Mouse (Mus musculus) forebrain, embryonic 10.5 days (tissue): ENCODE results near the gene Tmem86a. TPM values are rescaled to one million over a fixed set of nuclear protein-coding genes. Genes with fewer than 3 reads are reported as not detected.
"Not testable (repeated sequence)": the region's sequence is repeated elsewhere in the genome, so short reads cannot be mapped to it uniquely, and the experiment has no call there.

Experiments
- DNase-seq: peaks from one replicate; pipeline ENCODE4 v3.0.0-alpha.2; 2017; ENCODE audit warnings: low spot score; ENCODE audit errors: extremely low spot score
- H3K27ac ChIP-seq: fragments of 300-500 bp; sonication (generic); 2 replicates; pipeline ENCODE4 v1.5.1; 2016; ENCODE audit warnings: mild to moderate bottlenecking
- H3K27me3 ChIP-seq: fragments of 300-500 bp; sonication (generic); 2 replicates; pipeline ENCODE4 v1.6.1; 2016; ENCODE audit warnings: mild to moderate bottlenecking; ENCODE audit not compliant: poor library complexity, severe bottlenecking
- H3K36me3 ChIP-seq: fragments of 300-500 bp; sonication (generic); replicated peaks from 2 replicates; pipeline ENCODE4 v1.6.1; 2016; ENCODE audit warnings: mild to moderate bottlenecking, moderate library complexity
- H3K4me1 ChIP-seq: fragments of 300-500 bp; sonication (generic); 2 replicates; pipeline ENCODE4 v1.6.1; 2016
- H3K4me3 ChIP-seq: fragments of 300-500 bp; sonication (generic); 2 replicates; pipeline ENCODE4 v1.5.1; 2016; ENCODE audit warnings: mild to moderate bottlenecking, moderate library complexity
- H3K9me3 ChIP-seq: fragments of 300-500 bp; sonication (generic); 2 replicates; pipeline ENCODE4 v1.6.1; 2016; ENCODE audit warnings: mild to moderate bottlenecking, moderate library complexity
- WGBS: fragments of 180-500 bp; shearing (Covaris S2); methylation state at CpG from one replicate; pipeline ENCODE4 v1.1.7; 2016; 5-methylcytosine and 5-hydroxymethylcytosine counted together
- polyA plus RNA-seq: library from polyadenylated mRNA; unstranded; fragments of >200 nt; fragmentation: Nextera tagmentation; extraction: Ambion mirVana; gene quantifications from 2 replicates; pipeline ENCODE4 v1.2.1, GENCODE M21; 2016

Gene Tmem86a
- polyA plus RNA-seq, 1 experiment from 2014 or later = 10.5 TPM

GRCm38 (mm10) chr7:47016602-47017001 lies 33.8 kb upstream of the Tmem86a start:
- no peak overlapping the region for H3K27ac ChIP-seq
- H3K27me3 ChIP-seq = peaks cover 8% of the 10 kb centered on the region
- WGBS = 85% methylated on average over 3 of the region's 3 CpGs
- H3K36me3 ChIP-seq = no peaks in the 10 kb centered on the region
- H3K4me1 ChIP-seq = peaks cover 27% of the 10 kb centered on the region
- H3K9me3 ChIP-seq = no peaks in the 10 kb centered on the region
- no peak for DNase-seq
- H3K4me3 ChIP-seq = no peak overlapping the region

- Histone ChIP-seq H3K4me1 (peaks cover 27% of the 10 kb centered on the region), H3K27ac (no peak overlapping the region)
- WGBS = 86% methylated on average over 7 of the region's 7 CpGs
Observed at GRCm38 (mm10) chr7:47017146-47017545, 33.3 kb upstream of the Tmem86a start.

DNA sequence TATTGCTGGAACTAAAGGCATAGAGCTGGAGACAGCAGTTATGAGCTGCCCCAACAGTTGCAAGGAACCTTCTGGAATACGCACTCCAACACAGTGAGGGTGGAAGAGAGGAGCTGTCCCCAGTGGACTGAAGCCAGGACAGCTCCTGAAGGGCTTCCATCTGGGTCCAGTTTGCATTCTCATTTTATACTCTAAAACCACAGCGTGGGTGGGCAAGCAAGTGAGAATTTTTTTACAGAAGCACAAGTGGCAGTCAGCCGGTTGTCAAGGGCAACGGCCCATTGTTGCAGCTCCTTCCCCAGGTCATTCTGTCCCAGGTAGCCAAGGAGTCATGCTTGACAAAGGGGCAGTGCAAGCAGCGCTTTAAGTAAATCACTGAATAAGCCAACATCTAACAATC lies 30.8 kb upstream of the Tmem86a start:
- H3K9me3 ChIP-seq = no peaks in the 10 kb centered on the region
- no peak for DNase-seq
- WGBS = 67% methylated on average over 5 of the region's 5 CpGs
- H3K4me1 ChIP-seq = peaks cover 22% of the 10 kb centered on the region
- peaks cover 13% of the 10 kb centered on the region for H3K27me3 ChIP-seq
- no peak overlapping the region for H3K27ac ChIP-seq
- H3K4me3 ChIP-seq = no peak overlapping the region
- no peaks in the 10 kb centered on the region for H3K36me3 ChIP-seq

More at GRCm38 (mm10) chr7:47017146-47017545, 33.3 kb upstream of the Tmem86a start:
- no peaks in the 10 kb centered on the region for H3K36me3 ChIP-seq
- no peak overlapping the region for H3K4me3 ChIP-seq
- H3K9me3 ChIP-seq = no peaks in the 10 kb centered on the region
- peaks cover 8% of the 10 kb centered on the region for H3K27me3 ChIP-seq
- DNase-seq = no peak

GRCm38 (mm10) chr7:47020956-47021355 lies 29.4 kb upstream of the Tmem86a start:
- no peak for DNase-seq
- no peak overlapping the region for H3K4me3 ChIP-seq
- H3K27ac ChIP-seq = no peak overlapping the region
- no peaks in the 10 kb centered on the region for H3K36me3 ChIP-seq
- no peaks in the 10 kb centered on the region for H3K9me3 ChIP-seq
- peaks cover 11% of the 10 kb centered on the region for H3K4me1 ChIP-seq
- peaks cover 13% of the 10 kb centered on the region for H3K27me3 ChIP-seq
- 14% methylated on average over 8 of the region's 8 CpGs for WGBS

GRCm38 (mm10) chr7:47022482-47022881 lies 27.9 kb upstream of the Tmem86a start:
- 76% methylated on average over 7 of the region's 8 CpGs for WGBS
- peaks cover 13% of the 10 kb centered on the region for H3K27me3 ChIP-seq
- DNase-seq = no peak
- no peaks in the 10 kb centered on the region for H3K9me3 ChIP-seq
- no peak overlapping the region for H3K4me3 ChIP-seq
- H3K4me1 ChIP-seq = peaks cover 11% of the 10 kb centered on the region
- H3K27ac ChIP-seq = no peak overlapping the region
- H3K36me3 ChIP-seq = no peaks in the 10 kb centered on the region

DNA sequence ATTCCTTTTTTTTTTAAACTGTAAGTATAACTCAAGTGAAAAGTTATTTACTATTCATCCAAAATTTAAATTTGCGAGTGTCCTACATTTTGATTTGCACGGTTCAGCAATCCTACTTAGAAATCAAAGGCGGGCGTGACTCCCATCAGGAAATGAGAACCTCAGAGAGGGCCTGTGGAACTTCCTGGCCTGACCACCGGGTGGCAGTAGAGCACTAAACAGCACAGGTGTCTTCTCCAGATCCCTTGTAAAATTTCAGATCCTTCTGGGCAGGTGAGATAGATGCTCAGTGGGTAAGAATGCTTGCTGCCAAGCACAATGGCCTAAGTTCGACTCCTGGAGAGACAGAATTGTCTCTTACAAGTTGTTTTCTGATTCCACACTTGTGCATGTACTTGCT lies 26.9 kb upstream of the Tmem86a start:
- Histone ChIP-seq H3K36me3 (no peaks in the 10 kb centered on the region), H3K4me3 (no peak overlapping the region), H3K27me3 (peaks cover 13% of the 10 kb centered on the region), H3K4me1 (peaks cover 11% of the 10 kb centered on the region), H3K27ac (no peak overlapping the region), H3K9me3 (no peaks in the 10 kb centered on the region)
- WGBS = 20% methylated on average over 6 of the region's 6 CpGs
- peak; percentile 73 for DNase-seq

DNA sequence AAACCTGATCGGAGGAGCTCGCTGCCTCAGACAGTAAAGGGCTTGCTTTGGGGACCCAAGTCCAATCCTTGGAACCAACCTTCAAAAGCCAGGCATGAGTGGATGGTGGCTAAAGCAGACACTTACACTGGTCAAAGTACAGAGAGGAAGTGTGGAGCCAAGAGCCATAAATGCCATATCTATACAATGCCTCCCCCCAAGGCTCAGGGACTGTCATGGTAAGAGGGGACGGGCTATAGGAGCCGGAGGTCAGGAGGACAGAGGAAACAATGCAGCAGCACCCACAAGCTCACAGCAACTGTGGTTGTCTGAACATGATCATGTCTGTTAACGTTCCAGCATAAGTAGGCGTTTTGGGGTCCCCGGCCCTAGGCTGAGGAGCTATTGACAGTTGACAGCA lies 25.9 kb upstream of the Tmem86a start:
- Histone ChIP-seq H3K36me3 (no peaks in the 10 kb centered on the region), H3K4me3 (no peak overlapping the region), H3K27ac (no peak overlapping the region), H3K27me3 (peaks cover 13% of the 10 kb centered on the region), H3K4me1 (peaks cover 10% of the 10 kb centered on the region), H3K9me3 (no peaks in the 10 kb centered on the region)
- DNase-seq = no peak
- 91% methylated on average over 7 of the region's 7 CpGs for WGBS

DNA sequence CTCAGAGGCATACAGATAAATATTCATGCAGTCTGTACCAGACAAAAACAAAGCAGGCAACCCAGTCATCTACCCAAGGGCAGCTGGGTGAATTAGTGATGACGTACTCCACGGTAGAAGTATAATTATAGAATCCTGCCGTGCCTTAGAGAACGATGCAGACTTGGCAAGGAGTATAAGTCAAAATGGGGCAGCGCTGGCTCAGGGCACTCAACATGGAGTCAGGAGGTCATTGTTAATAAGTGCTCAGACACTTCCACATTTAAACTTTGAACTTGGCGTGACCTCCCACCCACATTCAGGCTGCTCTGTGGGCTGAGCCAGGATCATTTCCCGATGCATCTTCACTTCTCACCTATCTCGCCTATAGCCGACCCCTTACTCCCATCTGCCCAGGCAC lies 25.0 kb upstream of the Tmem86a start:
- DNase-seq = no peak
- H3K27ac ChIP-seq = no peak overlapping the region
- no peak overlapping the region for H3K4me3 ChIP-seq
- peaks cover 12% of the 10 kb centered on the region for H3K27me3 ChIP-seq
- H3K36me3 ChIP-seq = no peaks in the 10 kb centered on the region
- peaks cover 5% of the 10 kb centered on the region; the same call in 1 of the 2 replicates for H3K4me1 ChIP-seq
- WGBS = 88% methylated on average over 9 of the region's 9 CpGs
- H3K9me3 ChIP-seq = no peaks in the 10 kb centered on the region

DNA sequence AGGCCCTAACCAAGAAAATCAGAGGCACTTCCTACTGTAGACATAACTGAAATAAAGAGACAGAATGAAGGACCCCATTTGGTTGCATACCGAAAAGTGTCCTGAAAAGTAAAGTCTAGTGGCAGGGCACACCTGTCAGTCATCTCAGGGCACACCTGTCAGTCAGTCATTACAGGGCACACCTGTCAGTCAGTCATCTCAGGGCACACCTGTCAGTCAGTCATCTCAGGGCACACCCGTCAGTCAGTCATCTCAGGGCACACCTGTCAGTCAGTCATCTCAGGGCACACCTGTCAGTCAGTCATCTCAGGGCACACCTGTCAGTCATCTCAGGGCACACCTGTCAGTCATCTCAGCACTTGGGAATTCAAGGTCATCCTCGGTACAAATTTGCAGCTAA lies 23.5 kb upstream of the Tmem86a start:
- H3K4me3 ChIP-seq, H3K36me3 ChIP-seq, DNase-seq, H3K27ac ChIP-seq, H3K4me1 ChIP-seq, H3K9me3 ChIP-seq, H3K27me3 ChIP-seq: not testable (repeated sequence)
- 85% methylated on average over 3 of the region's 3 CpGs for WGBS

DNA sequence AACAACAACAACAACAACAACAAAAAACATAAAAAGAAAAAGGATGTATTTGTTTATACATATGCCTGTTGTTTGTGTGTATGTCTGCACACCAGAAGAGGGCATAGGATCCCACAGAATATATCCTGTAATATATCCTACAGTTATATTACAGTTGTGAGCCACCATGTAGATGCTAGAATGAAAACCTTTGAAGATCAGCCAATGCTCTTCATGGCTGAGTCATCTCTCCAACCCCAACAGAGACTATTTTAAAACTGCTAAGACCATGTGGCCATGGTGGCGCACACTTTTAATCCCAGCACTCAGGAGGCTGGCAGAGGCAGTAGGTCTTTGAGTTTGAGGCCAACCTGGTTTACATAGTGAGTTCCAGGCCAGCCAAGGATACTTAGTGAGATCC lies 22.9 kb upstream of the Tmem86a start:
- H3K36me3 ChIP-seq = no peaks in the 10 kb centered on the region
- no peak overlapping the region for H3K27ac ChIP-seq
- peaks cover 2% of the 10 kb centered on the region; the same call in 1 of the 2 replicates for H3K27me3 ChIP-seq
- no peaks in the 10 kb centered on the region for H3K4me1 ChIP-seq
- DNase-seq = no peak
- H3K4me3 ChIP-seq = no peak overlapping the region
- 93% methylated on average over 1 of the region's 1 CpGs for WGBS
- no peaks in the 10 kb centered on the region for H3K9me3 ChIP-seq

- WGBS = 92% methylated on average over 9 of the region's 9 CpGs
- H3K36me3 ChIP-seq = no peaks in the 10 kb centered on the region
Observed at GRCm38 (mm10) chr7:47030517-47031193, 19.7 kb upstream of the Tmem86a start.

DNA sequence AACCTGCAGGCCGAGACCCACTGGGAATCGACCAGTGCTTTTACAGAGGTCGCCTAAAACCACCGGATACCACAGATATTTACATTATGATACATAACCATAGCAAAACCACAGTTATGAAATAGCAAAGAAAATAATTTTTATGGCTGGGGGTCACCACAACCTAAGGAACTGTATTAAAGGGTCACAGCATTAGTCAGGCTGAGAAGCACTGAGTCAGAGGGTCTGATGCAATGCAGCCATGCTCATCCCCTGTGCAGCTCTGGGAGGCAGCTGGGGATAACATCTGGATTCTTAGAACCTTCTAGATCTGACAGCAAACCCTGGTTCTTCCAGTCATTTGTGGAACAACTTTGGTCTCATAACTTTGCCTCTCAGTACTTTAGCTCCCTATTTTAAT lies 19.0 kb upstream of the Tmem86a start:
- 87% methylated on average over 4 of the region's 4 CpGs for WGBS
- Histone ChIP-seq H3K36me3 (no peaks in the 10 kb centered on the region), H3K27ac (no peak overlapping the region), H3K9me3 (no peaks in the 10 kb centered on the region), H3K27me3 (no peaks in the 10 kb centered on the region), H3K4me1 (no peaks in the 10 kb centered on the region), H3K4me3 (no peak overlapping the region)
- no peak for DNase-seq

More at GRCm38 (mm10) chr7:47030517-47031193, 19.7 kb upstream of the Tmem86a start:
- Histone ChIP-seq H3K4me3 (no peak overlapping the region), H3K27me3 (no peaks in the 10 kb centered on the region), H3K4me1 (no peaks in the 10 kb centered on the region), H3K9me3 (no peaks in the 10 kb centered on the region), H3K27ac (no peak overlapping the region)
- DNase-seq = no peak

DNA sequence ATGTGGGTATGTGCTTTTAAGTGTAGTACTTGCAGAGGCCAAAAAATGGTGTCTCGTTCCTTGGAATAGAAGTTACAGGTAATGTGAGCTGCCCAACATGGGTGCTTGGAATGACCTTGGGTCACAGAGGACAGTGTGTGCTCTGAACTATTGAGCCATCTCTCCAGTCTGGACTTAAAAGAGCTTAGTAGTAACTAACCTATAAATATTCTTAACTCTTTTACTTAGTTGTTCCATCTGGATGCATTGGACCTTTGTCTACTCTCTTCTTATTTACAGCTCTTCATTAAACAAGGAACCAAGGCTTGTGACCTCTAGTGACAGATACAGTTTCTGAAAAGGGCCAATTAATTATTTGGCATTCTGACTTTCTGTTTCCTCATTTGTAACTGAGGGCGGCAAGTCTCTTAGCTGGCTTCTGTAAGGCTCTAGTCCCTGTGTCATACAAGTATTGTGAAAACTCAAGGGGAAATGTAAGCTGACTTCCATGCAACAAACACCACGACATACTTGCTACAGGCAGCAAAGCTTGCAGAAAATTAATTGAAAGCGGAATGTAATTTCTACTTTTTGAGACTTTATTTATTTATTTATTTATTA lies 15.5 kb upstream of the Tmem86a start:
- WGBS = 90% methylated on average over 4 of the region's 4 CpGs
- no peaks in the 10 kb centered on the region for H3K9me3 ChIP-seq

More for the DNA sequence above, 15.5 kb upstream of the Tmem86a start:
- Histone ChIP-seq H3K4me1 (no peaks in the 10 kb centered on the region), H3K27me3 (no peaks in the 10 kb centered on the region), H3K4me3 (no peak overlapping the region), H3K36me3 (no peaks in the 10 kb centered on the region), H3K27ac (no peak overlapping the region)
- no peak for DNase-seq
